Comparison of ENCODE assay signal across 15 mouse cellular contexts in the genomic region with DNA sequence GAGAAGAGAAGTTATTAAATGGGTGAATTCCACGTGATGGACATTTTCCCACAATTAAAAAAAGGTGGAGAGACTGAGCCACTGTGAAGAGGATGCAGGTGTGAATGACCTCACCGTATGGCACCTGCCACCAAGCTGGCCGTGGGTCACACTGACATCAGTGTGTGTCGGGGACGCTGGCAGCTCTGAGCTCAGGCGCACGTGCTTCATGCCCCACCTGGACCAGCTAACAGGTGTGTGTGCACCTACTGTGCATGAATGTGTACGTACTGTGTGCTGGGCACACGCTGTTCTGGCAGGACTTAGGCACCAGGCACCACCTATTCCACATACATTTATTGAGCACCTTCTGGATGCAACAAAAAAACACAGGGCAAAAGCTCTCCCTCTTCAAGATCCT. TPM values are rescaled to one million over a fixed set of nuclear protein-coding genes. Genes with fewer than 3 reads are reported as not detected.
"Had no signal": no experiment of that assay in that cellular context is flagged by ENCODE, and none has a peak within 500 bp of the region (broad histone marks: within the 10 kb centered on the region; RNA-seq: fewer than 3 reads in every experiment).

No protein-coding gene starts in this region.

- H3K36me3 ChIP-seq: midbrain, embryonic 10.5 days; midbrain, embryonic 12.5 days; neural tube, embryonic 12.5 days; stomach, embryonic 15.5 days had no signal

- H3K9ac ChIP-seq: lung, embryonic 14.5 days; midbrain, embryonic 12.5 days; neural tube, embryonic 12.5 days; stomach, embryonic 15.5 days had no signal

- H3K4me2 ChIP-seq: lung, embryonic 14.5 days; midbrain, embryonic 12.5 days; neural tube, embryonic 12.5 days; stomach, embryonic 15.5 days had no signal

- H3K27ac ChIP-seq: midbrain, embryonic 10.5 days; midbrain, embryonic 12.5 days; neural tube, embryonic 12.5 days; stomach, embryonic 15.5 days; stomach, postnatal 0 days had no signal

- DNase-seq: lung, adult 18-20 months; lung, embryonic 14.5 days; lung, postnatal 10 days; lung, postnatal 4 days; midbrain, embryonic 14.5 days; right cerebral cortex, postnatal 14 days; thymus, adult 2 months; thymus, postnatal 25 days; thymus, postnatal 4 days had no signal

- H3K4me3 ChIP-seq: midbrain, embryonic 10.5 days; midbrain, embryonic 12.5 days; neural tube, embryonic 12.5 days; stomach, embryonic 15.5 days had no signal

- H3K9me3 ChIP-seq: midbrain, embryonic 10.5 days; midbrain, embryonic 12.5 days; neural tube, embryonic 12.5 days; stomach, embryonic 15.5 days had no signal

RNA-seq across cellular contexts. Expression of gene Lrg1, which starts 22.7 kb away (rescaled TPM):
- polyA plus RNA-seq: midbrain, embryonic 10.5 days; neural tube, embryonic 12.5 days had no signal

RNA-seq across cellular contexts. Expression of gene Plin5, which starts 27.1 kb away (rescaled TPM):
- total RNA-seq: megakaryocyte-erythroid progenitor cell, adult 5-6 weeks had no signal

RNA-seq across cellular contexts. Expression of gene Plin4, which starts 34.9 kb away (rescaled TPM):
- total RNA-seq: megakaryocyte-erythroid progenitor cell, adult 5-6 weeks had no signal
